Mouse (Mus musculus) stomach, postnatal 0 days (tissue): ENCODE data around the gene Rufy4.

Experiments used
- CTCF ChIP-seq: IDR thresholded peaks from 2 replicates; pipeline ENCODE4 v1.5.1; 2016; ENCODE audit warnings: antibody characterized with exemption, low read depth, mild to moderate bottlenecking, moderate library complexity
- EP300 ChIP-seq: optimal IDR thresholded peaks from 2 replicates; pipeline ENCODE3; 2016; ENCODE audit warnings: antibody characterized with exemption

DNA sequence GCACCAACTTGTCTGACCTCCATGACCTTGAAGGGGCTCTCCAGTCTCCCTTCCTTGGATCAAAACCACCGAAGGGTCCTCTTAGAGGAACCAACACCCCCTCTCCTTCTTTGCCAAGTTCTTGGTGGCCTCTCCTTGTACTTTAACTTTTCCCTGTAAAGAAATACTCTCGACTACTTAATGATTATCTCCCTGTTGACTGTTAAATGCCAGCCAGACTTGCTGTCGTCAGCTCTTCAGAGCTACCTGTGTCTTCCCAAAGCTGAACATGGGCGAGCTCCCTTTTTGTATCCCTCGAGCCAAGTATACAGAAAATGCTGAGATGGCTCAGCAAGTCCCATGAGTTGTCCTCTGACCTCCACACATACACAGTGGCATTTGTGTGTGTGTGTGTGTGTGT is 31.9 kb upstream of the Rufy4 start:
- TF ChIP-seq CTCF (no peak), EP300 (no peak)
